Mouse (Mus musculus): Measurements from ENCODE around the gene Cd209e. TPM values are rescaled to one million over a fixed set of nuclear protein-coding genes. Genes with fewer than 3 reads are reported as not detected.
"Not testable (repeated sequence)": the region's sequence is repeated elsewhere in the genome, so short reads cannot be mapped to it uniquely, and the experiment has no call there.

Cd209e gene
- not detected in 2 replicates for polyA plus RNA-seq (2015; fragmentation: Nextera tagmentation; extraction: Ambion mirVana)

- Histone ChIP-seq H3K4me3 (no peak within 1 kb of the TSS), H3K36me3 (no peaks in the 10 kb centered on the region), H3K27ac (replicated peaks) (no peak within 1 kb of the TSS), H3K9me3 (peaks cover 4% of the 10 kb centered on the region), H3K27me3 (no peaks in the 10 kb centered on the region), H3K9ac (no peak within 1 kb of the TSS), H3K4me1 (replicated peaks) (no peaks in the 10 kb centered on the region), H3K4me2 (no peak within 1 kb of the TSS)
- 55% methylated on average over 2 of the region's 2 CpGs for WGBS
- no peak for ATAC-seq (ENCODE audit: low read depth)
These were observed at the start of gene Cd209e for GRCm38 (mm10) chr8:3854209-3854608. TSS of gene Cd209e (minus strand) at chr8:3854309.

GRCm38 (mm10) chr8:3878455-3878854, 24.3 kb upstream of the Cd209e start, which contains the start of gene Cd209d:
TSS of gene Cd209d (minus strand) at chr8:3878555.
- Histone ChIP-seq H3K36me3 (no peaks in the 10 kb centered on the region), H3K27me3 (no peaks in the 10 kb centered on the region), H3K4me3 (no peak within 1 kb of the TSS), H3K9me3 (peaks cover 30% of the 10 kb centered on the region), H3K27ac (replicated peaks) (no peak within 1 kb of the TSS), H3K4me1 (replicated peaks) (no peaks in the 10 kb centered on the region), H3K9ac (no peak within 1 kb of the TSS), H3K4me2 (no peak within 1 kb of the TSS)
- no peak for ATAC-seq (ENCODE audit: low read depth)
- 73% methylated on average over 4 of the region's 4 CpGs for WGBS

GRCm38 (mm10) chr8:3876121-3876520, 22.0 kb upstream of the Cd209e start:
- Histone ChIP-seq H3K9me3 (peaks cover 36% of the 10 kb centered on the region), H3K4me2 (no peak overlapping the region)
- WGBS = 86% methylated on average over 2 of the region's 2 CpGs

GRCm38 (mm10) chr8:3862736-3863135, 8.6 kb upstream of the Cd209e start:
- not testable (repeated sequence) for H3K4me2 ChIP-seq; H3K27ac ChIP-seq (replicated peaks); H3K4me3 ChIP-seq; H3K27me3 ChIP-seq; ATAC-seq (ENCODE audit: low read depth); H3K9ac ChIP-seq; H3K36me3 ChIP-seq; H3K4me1 ChIP-seq (replicated peaks)
- peaks cover 23% of the 10 kb centered on the region for H3K9me3 ChIP-seq

More at GRCm38 (mm10) chr8:3876121-3876520, 22.0 kb upstream of the Cd209e start:
- Histone ChIP-seq H3K27me3 (no peaks in the 10 kb centered on the region), H3K9ac (no peak overlapping the region), H3K4me1 (replicated peaks) (no peaks in the 10 kb centered on the region), H3K36me3 (no peaks in the 10 kb centered on the region), H3K4me3 (no peak overlapping the region), H3K27ac (replicated peaks) (no peak overlapping the region)
- ATAC-seq (ENCODE audit: low read depth) = no peak

GRCm38 (mm10) chr8:3803091-3803490, 51.0 kb downstream of the Cd209e start:
- ATAC-seq (ENCODE audit: low read depth) = no peak
- Histone ChIP-seq H3K27ac (replicated peaks) (no peak overlapping the region), H3K27me3 (no peaks in the 10 kb centered on the region), H3K9me3 (peaks cover 31% of the 10 kb centered on the region), H3K4me1 (replicated peaks) (no peaks in the 10 kb centered on the region), H3K4me3 (no peak overlapping the region), H3K36me3 (no peaks in the 10 kb centered on the region), H3K9ac (no peak overlapping the region), H3K4me2 (no peak overlapping the region)
- WGBS = 90% methylated on average over 14 of the region's 14 CpGs

Other genes starting within 250 kb of the Cd209e start
- gene Xab2, start 233.0 kb downstream of the Cd209e start, polyA plus RNA-seq (2015; fragmentation: Nextera tagmentation; extraction: Ambion mirVana) = 52.8 and 54.7 TPM in 2 replicates
- gene Pet100, start 232.8 kb downstream of the Cd209e start, polyA plus RNA-seq (2015; fragmentation: Nextera tagmentation; extraction: Ambion mirVana) = 111 and 122 TPM in 2 replicates
- 0.58 TPM in 1 of 2 replicates, not detected in the other for gene Pcp2, start 228.8 kb downstream of the Cd209e start, polyA plus RNA-seq (2015; fragmentation: Nextera tagmentation; extraction: Ambion mirVana)
- gene Stxbp2, start 223.4 kb downstream of the Cd209e start, polyA plus RNA-seq (2015; fragmentation: Nextera tagmentation; extraction: Ambion mirVana) = 29.4 and 29.9 TPM in 2 replicates
- gene Retn, start 198.5 kb downstream of the Cd209e start, polyA plus RNA-seq (2015; fragmentation: Nextera tagmentation; extraction: Ambion mirVana) = 0.22 and 0.59 TPM in 2 replicates
- 0.25 TPM in 1 of 2 replicates, not detected in the other for gene Mcemp1, start 188.6 kb downstream of the Cd209e start, polyA plus RNA-seq (2015; fragmentation: Nextera tagmentation; extraction: Ambion mirVana)
- gene Fcor, start 181.9 kb downstream of the Cd209e start, polyA plus RNA-seq (2015; fragmentation: Nextera tagmentation; extraction: Ambion mirVana) = 12.7 and 17.8 TPM in 2 replicates
- 52.9 and 53.3 TPM in 2 replicates for gene Trappc5, start 178.0 kb downstream of the Cd209e start, polyA plus RNA-seq (2015; fragmentation: Nextera tagmentation; extraction: Ambion mirVana)
- gene Fcer2a, start 160.1 kb downstream of the Cd209e start, polyA plus RNA-seq (2015; fragmentation: Nextera tagmentation; extraction: Ambion mirVana) = 0.20 and 0.39 TPM in 2 replicates
- gene Clec4g, start 133.7 kb downstream of the Cd209e start, polyA plus RNA-seq (2015; fragmentation: Nextera tagmentation; extraction: Ambion mirVana) = not detected in 2 replicates
- not detected in 2 replicates for gene Cd209a, start 105.3 kb downstream of the Cd209e start, polyA plus RNA-seq (2015; fragmentation: Nextera tagmentation; extraction: Ambion mirVana)
- gene Cd209d, start 24.2 kb upstream of the Cd209e start, polyA plus RNA-seq (2015; fragmentation: Nextera tagmentation; extraction: Ambion mirVana) = not detected in 2 replicates
- not detected in 2 replicates for gene Cd209b, start 72.5 kb upstream of the Cd209e start, polyA plus RNA-seq (2015; fragmentation: Nextera tagmentation; extraction: Ambion mirVana)
- gene Cd209c, start 100.4 kb upstream of the Cd209e start, polyA plus RNA-seq (2015; fragmentation: Nextera tagmentation; extraction: Ambion mirVana) = 0.39 TPM in 2 replicates